Mouse (Mus musculus) stomach, embryonic 16.5 days (tissue): ENCODE data around the gene Hoxc6. TPM values are rescaled to one million over a fixed set of nuclear protein-coding genes. Genes with fewer than 3 reads are reported as not detected.

Experiments
- ATAC-seq: fragments of 200-750 bp; cut with Nextera tagmentation; 2 replicates; pipeline ENCODE4 v1.8.0; 2017; ENCODE audit warnings: moderate number of reproducible peaks, moderate TSS enrichment; ENCODE audit not compliant: insufficient read depth, low FRiP score
- H3K27ac ChIP-seq: fragments of 300-500 bp; sonication (generic); 2 replicates; pipeline ENCODE4 v1.5.1; 2014; ENCODE audit warnings: low read length
- H3K27me3 ChIP-seq: fragments of 300-500 bp; sonication (generic); 2 replicates; pipeline ENCODE4 v1.6.1; 2014; ENCODE audit warnings: low read length, control low read depth, mixed read lengths; ENCODE audit not compliant: control insufficient read depth, insufficient read depth
- H3K36me3 ChIP-seq: fragments of 300-500 bp; sonication (generic); 2 replicates; pipeline ENCODE4 v1.6.1; 2014; ENCODE audit warnings: low read length; ENCODE audit not compliant: control insufficient read depth, insufficient read depth
- H3K4me1 ChIP-seq: fragments of 300-500 bp; sonication (generic); 2 replicates; pipeline ENCODE4 v1.6.1; 2014; ENCODE audit warnings: low read length, control low read depth, mixed read lengths; ENCODE audit not compliant: control insufficient read depth, insufficient read depth
- H3K4me2 ChIP-seq: fragments of 300-500 bp; sonication (generic); 2 replicates; pipeline ENCODE4 v1.6.1; 2014; ENCODE audit warnings: low read depth, low read length, mixed read lengths
- H3K4me3 ChIP-seq: fragments of 300-500 bp; sonication (generic); replicated peaks from 2 replicates; pipeline ENCODE4 v1.5.1; 2014; ENCODE audit warnings: mild to moderate bottlenecking, low read length
- H3K9ac ChIP-seq: fragments of 300-500 bp; sonication (generic); 2 replicates; pipeline ENCODE4 v1.6.1; 2014; ENCODE audit warnings: low read length
- H3K9me3 ChIP-seq: fragments of 300-500 bp; sonication (generic); replicated peaks from 2 replicates; pipeline ENCODE4 v1.6.1; 2016; ENCODE audit warnings: low read length, control low read depth; ENCODE audit not compliant: control insufficient read depth
- WGBS: fragments of 180-500 bp; shearing (Covaris S2); extraction: QIAGEN DNeasy Blood & Tissue Kit; methylation state at CpG from one replicate; pipeline ENCODE4 v1.1.7; 2014; 5-methylcytosine and 5-hydroxymethylcytosine counted together
- polyA plus RNA-seq: library from polyadenylated mRNA; unstranded; fragments of >200 nt; fragmentation: Nextera tagmentation; extraction: Ambion mirVana; gene quantifications from 2 replicates; pipeline ENCODE4 v1.2.1, GENCODE M21; 2015

The Hoxc6 gene
- polyA plus RNA-seq, 1 experiment from 2014 or later = 3.3 TPM

DNA sequence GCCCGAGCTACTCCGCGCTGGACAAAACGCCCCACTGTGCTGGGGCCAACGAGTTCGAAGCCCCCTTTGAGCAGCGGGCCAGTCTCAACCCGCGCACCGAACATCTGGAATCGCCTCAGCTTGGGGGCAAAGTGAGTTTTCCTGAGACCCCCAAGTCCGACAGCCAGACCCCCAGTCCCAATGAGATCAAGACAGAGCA lies 30.8 kb upstream of the Hoxc6 start, which contains the start of gene Hoxc5:
Gene Hoxc5, plus strand, starts transcription at position 132 of the 199 bp plus-strand sequence.
- H3K4me3 ChIP-seq = peak within 1 kb of the TSS; percentile 4; the same call in 1 of the 2 replicates

DNA sequence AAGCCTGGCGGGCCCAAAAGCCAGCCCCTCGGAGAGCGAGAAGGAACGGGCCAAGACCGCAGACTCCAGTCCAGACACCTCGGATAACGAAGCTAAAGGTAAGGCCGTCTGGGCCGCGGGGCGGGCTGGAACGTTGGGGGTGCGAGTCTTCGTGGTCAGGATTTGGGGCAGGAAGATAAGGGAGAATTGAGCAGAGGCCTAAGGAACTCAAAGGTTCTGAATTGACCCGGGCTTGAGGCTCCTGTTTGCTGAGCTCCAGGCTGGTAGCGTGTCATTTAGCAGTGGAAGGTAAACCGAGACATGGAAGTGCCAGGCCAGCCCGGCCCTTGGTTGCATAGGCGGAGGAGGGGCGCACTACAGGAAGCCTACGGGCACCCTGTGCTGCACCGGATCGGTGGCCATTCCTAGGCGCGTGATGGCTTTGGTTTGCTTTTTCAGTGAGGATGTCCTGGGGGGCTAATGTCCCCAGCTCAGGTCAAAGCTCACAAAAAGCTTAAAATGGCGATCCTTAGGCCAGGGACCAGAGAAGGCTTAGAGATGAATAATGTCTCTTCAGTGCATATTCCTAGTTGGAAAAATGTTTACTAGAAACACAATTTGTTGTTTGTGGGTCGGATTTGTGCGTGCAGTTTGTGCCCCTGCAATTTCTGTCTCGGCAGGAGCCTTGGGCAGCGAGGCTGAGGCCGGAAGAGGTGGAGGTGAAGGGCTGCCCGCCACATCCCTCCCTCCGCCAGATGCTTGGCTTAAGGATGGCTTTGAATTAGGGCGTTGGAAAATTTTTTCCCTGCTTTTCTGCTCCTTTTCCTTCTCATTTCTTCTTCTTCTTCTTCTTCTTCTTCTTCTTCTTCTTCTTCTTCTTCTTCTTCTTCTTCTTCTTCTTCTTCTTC lies 30.3 kb upstream of the Hoxc6 start:
- H3K4me3 ChIP-seq = no peak overlapping the region
- H3K36me3 ChIP-seq = no peaks in the 10 kb centered on the region
- no peaks in the 10 kb centered on the region for H3K9me3 ChIP-seq
- peaks cover 95% of the 10 kb centered on the region for H3K27me3 ChIP-seq
- no peak for ATAC-seq
- no peak overlapping the region for H3K9ac ChIP-seq
- no peak overlapping the region for H3K4me2 ChIP-seq
- H3K4me1 ChIP-seq = no peaks in the 10 kb centered on the region
- no peak overlapping the region for H3K27ac ChIP-seq
- 3% methylated on average over 34 of the region's 34 CpGs for WGBS

More for the DNA sequence above, 30.8 kb upstream of the Hoxc6 start, which contains the start of gene Hoxc5:
- H3K4me1 ChIP-seq = no peaks in the 10 kb centered on the region
- peak within 1 kb of the TSS; percentile 33; the same call in 1 of the 2 replicates for H3K4me2 ChIP-seq
- no peak within 1 kb of the TSS for H3K27ac ChIP-seq
- H3K36me3 ChIP-seq = no peaks in the 10 kb centered on the region
- 6% methylated on average over 12 of the region's 12 CpGs for WGBS
- ATAC-seq = no peak
- H3K27me3 ChIP-seq = peaks cover 96% of the 10 kb centered on the region
- H3K9me3 ChIP-seq = no peaks in the 10 kb centered on the region
- no peak within 1 kb of the TSS for H3K9ac ChIP-seq

DNA sequence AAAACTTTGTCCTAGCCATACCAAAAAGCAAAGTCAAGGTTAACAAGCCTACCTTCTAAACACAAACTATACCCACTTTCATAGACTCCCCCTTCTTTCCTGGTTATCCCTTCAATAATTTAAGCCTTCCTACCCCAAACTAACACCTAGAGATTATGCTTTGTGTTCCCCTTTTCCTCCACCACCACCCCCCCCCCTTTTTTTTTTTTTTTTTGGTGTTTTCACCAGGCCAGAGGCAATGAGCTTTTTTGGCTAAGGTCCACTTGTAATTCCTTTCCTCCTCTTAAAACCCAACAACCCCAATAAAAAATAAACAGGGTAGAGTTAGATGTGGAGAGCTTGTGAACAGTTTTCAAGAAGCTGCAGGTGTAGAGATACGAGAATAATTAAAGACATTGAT lies 28.8 kb upstream of the Hoxc6 start:
- Histone ChIP-seq H3K4me2 (no peak overlapping the region), H3K4me1 (no peaks in the 10 kb centered on the region), H3K36me3 (no peaks in the 10 kb centered on the region), H3K27ac (no peak overlapping the region), H3K9me3 (no peaks in the 10 kb centered on the region), H3K27me3 (peaks cover 96% of the 10 kb centered on the region), H3K4me3 (no peak overlapping the region), H3K9ac (no peak overlapping the region)
- 47% methylated on average over 1 of the region's 1 CpGs for WGBS
- no peak for ATAC-seq

DNA sequence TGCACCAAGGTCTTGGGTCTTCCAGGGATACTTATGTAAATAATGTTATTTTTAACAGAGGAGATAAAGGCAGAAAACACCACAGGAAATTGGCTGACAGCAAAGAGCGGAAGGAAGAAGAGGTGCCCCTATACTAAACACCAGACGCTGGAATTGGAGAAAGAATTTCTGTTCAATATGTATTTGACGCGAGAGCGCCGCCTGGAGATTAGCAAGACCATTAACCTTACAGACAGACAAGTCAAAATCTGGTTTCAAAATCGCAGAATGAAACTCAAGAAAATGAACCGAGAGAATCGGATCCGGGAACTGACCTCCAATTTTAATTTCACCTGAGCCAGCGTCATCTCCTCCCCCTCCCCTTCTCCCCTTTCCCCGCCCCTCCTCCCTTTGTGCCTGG lies 27.3 kb upstream of the Hoxc6 start:
- no peaks in the 10 kb centered on the region for H3K4me1 ChIP-seq
- no peaks in the 10 kb centered on the region for H3K9me3 ChIP-seq
- H3K36me3 ChIP-seq = no peaks in the 10 kb centered on the region
- H3K27ac ChIP-seq = no peak overlapping the region
- H3K4me2 ChIP-seq = no peak overlapping the region
- H3K27me3 ChIP-seq = peaks cover 93% of the 10 kb centered on the region
- H3K4me3 ChIP-seq = no peak overlapping the region
- ATAC-seq = no peak
- no peak overlapping the region for H3K9ac ChIP-seq
- 2% methylated on average over 12 of the region's 12 CpGs for WGBS

DNA sequence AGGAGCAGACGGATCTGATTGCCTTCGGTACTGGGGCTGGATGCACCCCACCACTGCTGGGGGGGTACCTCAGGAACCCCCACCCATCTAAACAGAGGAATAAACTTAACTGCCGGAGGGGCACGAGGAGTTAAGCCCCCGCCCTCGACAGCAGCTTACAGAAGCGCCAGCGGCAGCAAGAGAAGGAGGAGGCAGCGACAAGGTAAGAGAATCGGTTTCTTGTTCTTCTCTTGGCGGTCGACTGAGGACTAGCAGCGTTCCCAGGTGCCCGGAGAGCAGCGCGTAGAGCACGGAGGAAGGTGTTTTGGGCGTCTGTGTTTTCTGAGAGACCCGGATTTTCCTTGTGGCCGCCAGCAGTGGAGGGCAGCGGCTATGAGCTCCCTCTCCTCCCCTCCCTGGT lies 25.8 kb upstream of the Hoxc6 start:
- H3K36me3 ChIP-seq = no peaks in the 10 kb centered on the region
- H3K27me3 ChIP-seq = peaks cover 90% of the 10 kb centered on the region
- no peaks in the 10 kb centered on the region for H3K9me3 ChIP-seq
- H3K4me3 ChIP-seq = no peak overlapping the region
- H3K4me1 ChIP-seq = 0 out of 2 replicates have a peak, but pooled peaks cover 3% of the 10 kb centered on the region
- no peak overlapping the region for H3K27ac ChIP-seq
- H3K9ac ChIP-seq = no peak overlapping the region
- 3% methylated on average over 21 of the region's 21 CpGs for WGBS
- no peak for ATAC-seq
- no peak overlapping the region for H3K4me2 ChIP-seq

DNA sequence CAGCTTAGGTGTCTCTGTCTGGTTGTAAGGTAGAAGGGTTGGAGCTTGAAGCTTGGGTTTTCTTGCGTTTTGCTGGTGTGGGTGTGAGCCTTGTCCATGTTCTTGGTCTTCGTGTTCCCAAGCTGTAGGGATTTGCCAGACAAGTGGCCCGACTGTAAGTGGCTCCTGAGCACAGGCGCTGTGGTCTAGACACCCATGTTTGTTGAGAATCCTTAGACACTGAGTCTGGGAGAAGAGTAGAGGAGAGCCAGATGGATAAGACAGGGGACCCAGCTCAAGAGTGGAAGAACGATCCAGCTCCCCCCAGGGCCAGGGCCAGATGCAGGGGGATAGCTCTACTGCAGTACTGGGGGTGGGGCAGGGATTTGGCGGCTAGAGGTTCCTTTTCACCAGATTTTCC lies 25.3 kb upstream of the Hoxc6 start:
- Histone ChIP-seq H3K4me1 (0 out of 2 replicates have a peak, but pooled peaks cover 3% of the 10 kb centered on the region), H3K4me2 (no peak overlapping the region), H3K27me3 (peaks cover 90% of the 10 kb centered on the region), H3K9ac (no peak overlapping the region), H3K9me3 (no peaks in the 10 kb centered on the region), H3K27ac (no peak overlapping the region), H3K4me3 (no peak overlapping the region), H3K36me3 (no peaks in the 10 kb centered on the region)
- 3% methylated on average over 6 of the region's 6 CpGs for WGBS
- ATAC-seq = no peak

DNA sequence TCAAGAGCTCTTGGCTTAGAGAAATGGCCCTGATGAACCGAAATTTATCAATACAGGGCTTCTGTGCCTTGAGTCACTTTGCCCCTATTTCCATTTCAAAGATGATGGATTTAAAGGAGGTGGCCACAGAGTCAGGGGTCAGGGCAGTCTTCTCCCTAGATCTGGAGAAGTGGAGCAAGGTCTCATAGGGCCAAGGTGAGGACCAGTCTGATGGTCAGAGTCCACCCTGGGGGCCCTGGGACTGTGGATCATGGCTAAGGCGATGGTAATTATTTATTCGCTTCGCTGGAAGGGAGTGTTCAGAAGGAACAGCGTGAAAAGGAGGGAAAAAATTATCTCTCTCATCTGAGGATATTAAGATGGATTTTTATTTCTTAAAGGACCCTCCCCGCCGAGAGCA lies 23.0 kb upstream of the Hoxc6 start:
- peaks cover 93% of the 10 kb centered on the region for H3K27me3 ChIP-seq

DNA sequence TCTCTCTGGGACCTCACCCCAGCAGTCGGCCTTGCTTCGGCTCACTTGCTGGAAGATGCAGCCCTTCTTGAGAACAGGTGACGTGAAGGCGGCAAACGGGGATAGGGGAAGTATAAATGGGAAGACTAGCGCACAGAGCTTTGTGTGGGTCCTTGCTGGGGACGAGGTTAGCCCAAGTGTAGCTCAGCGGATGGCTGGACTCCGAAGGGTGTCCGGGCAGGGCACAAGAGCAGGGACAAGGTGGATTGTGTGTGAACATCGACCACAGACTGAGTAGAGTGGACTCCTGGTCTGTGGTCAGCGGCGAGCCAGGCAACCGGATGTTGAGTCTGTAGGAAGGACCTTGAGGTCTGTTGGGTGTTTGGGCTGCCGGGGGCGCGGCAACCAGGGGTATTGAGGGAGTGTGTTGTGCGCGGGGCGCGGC lies 22.4 kb upstream of the Hoxc6 start:
- H3K4me1 ChIP-seq = 0 out of 2 replicates have a peak, but pooled peaks cover 3% of the 10 kb centered on the region
- no peak overlapping the region for H3K4me2 ChIP-seq
- WGBS = 2% methylated on average over 21 of the region's 21 CpGs
- no peak for ATAC-seq
- H3K9ac ChIP-seq = no peak overlapping the region
- H3K27me3 ChIP-seq = peaks cover 91% of the 10 kb centered on the region
- no peak overlapping the region for H3K4me3 ChIP-seq
- H3K9me3 ChIP-seq = no peaks in the 10 kb centered on the region
- no peak overlapping the region for H3K27ac ChIP-seq
- no peaks in the 10 kb centered on the region for H3K36me3 ChIP-seq

More for the DNA sequence above, 23.0 kb upstream of the Hoxc6 start:
- 7% methylated on average over 7 of the region's 7 CpGs for WGBS
- Histone ChIP-seq H3K9me3 (no peaks in the 10 kb centered on the region), H3K4me2 (no peak overlapping the region), H3K36me3 (no peaks in the 10 kb centered on the region), H3K4me1 (0 out of 2 replicates have a peak, but pooled peaks cover 3% of the 10 kb centered on the region), H3K27ac (no peak overlapping the region), H3K4me3 (no peak overlapping the region), H3K9ac (no peak overlapping the region)
- ATAC-seq = no peak

DNA sequence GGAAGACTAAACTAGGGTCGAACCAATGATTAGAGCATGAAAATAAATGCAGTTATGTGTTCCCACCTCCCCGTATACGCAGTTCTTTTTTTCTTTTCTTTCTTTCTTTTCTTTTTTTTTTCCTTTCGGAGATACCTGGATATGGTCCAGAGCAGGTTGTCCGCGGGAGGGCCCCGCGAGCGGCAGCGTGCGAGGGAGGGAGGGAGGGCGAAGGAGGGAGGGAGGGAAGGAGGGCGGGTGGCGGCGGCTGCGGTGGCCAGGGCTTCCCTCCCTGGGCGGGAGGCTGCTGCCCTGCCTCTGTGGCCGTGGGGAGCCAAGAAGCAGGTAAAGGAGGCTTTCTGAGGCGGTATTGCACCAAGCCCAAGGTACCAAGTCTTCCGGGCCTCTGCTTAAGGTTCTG lies 21.9 kb upstream of the Hoxc6 start, which contains the start of gene Hoxc9:
Gene Hoxc9, plus strand, starts transcription at position 269 of the 400 bp plus-strand sequence.
- Histone ChIP-seq H3K4me1 (0 out of 2 replicates have a peak, but pooled peaks cover 3% of the 10 kb centered on the region), H3K9me3 (no peaks in the 10 kb centered on the region), H3K36me3 (no peaks in the 10 kb centered on the region), H3K4me2 (peak within 1 kb of the TSS; percentile 27; the same call in 1 of the 2 replicates), H3K4me3 (peak within 1 kb of the TSS; percentile 25), H3K27ac (no peak within 1 kb of the TSS), H3K27me3 (peaks cover 90% of the 10 kb centered on the region), H3K9ac (no peak within 1 kb of the TSS)
- WGBS = 2% methylated on average over 20 of the region's 20 CpGs
- ATAC-seq = no peak
